Mouse (Mus musculus) testis, postnatal 14 days (tissue): ENCODE results near the gene Khsrp.

Source experiments
- DNase-seq: peaks from one replicate; pipeline ENCODE4 v3.0.0; 2021; ENCODE audit warnings: low spot score

Gene Khsrp

DNA sequence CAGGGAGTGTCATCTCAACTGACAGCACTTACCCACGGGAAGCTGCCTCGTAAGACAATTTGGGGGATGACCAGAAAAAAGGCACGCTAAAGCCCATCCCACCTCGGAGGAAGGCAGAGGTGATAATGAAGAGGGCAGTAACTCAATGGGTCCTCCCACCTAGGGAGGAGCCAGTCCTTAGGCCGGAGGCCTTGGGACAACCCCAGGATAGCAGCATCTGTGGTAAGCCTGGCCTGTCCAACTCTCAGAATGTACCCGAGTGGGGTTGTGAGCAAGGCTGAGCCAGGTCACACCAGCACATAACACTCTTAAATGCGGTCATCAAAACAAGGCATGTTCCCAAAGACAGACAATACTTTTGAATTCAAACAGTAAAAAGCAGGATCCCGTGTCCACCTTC lies 1.6 kb downstream of the Khsrp start:
- DNase-seq, result no peak

DNA sequence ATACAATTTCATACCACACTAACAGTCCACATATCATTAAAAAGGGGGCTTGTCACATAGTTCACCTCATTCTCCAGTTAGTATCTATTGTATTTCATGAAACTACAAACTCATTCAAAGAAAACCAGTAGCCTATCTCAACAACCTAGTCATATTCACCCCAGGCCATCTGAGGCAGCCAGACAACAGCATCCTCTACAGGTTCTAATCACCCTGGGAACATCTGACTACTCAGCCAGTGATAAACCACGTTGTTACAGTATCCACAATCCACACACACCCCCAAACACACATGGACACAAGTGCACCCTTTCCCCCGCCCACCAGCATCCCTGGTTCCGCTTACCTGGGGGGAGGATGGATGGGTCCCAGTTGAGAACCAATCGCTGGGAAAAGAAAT lies 3.9 kb downstream of the Khsrp start:
- no peak for DNase-seq

DNA sequence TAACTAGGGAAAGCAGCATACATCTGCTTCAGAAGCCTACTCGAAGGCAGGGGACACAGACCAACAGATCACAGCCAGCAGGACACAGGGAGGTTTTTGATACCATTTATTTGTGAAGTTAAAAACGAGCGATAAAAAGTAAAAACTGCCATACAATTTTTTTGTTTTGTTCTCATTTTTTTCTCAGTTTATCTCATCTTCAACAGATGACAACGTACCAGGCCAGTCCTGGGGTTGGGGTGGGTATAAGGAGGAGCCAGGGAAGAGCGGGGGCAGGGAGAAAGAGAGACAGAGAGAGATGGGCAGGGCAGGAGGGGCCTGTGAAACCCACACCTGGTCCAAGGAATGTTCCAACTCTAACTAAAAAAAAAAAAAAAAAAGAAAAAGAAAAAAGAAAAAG lies 10.4 kb downstream of the Khsrp start:
- DNase-seq, result no peak

DNA sequence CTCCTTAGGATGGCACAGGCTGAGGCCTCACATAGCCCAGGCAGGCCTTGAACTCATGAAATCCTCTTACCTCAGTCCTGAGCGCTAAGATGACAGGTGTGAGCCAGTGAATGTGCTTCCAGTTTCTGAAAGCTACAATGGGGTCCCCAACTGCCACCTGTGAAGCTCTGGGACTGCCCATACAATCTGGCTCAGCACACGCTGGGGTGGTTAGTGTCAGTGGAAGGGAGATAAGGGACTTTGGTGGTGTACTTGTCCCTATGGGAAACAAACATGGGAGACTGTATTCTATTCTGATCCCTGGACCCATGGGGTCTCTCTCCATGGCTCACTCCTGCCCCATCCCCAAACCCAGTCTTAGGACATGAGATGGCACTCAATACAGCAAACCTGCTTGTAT lies 11.6 kb downstream of the Khsrp start:
- no peak for DNase-seq

DNA sequence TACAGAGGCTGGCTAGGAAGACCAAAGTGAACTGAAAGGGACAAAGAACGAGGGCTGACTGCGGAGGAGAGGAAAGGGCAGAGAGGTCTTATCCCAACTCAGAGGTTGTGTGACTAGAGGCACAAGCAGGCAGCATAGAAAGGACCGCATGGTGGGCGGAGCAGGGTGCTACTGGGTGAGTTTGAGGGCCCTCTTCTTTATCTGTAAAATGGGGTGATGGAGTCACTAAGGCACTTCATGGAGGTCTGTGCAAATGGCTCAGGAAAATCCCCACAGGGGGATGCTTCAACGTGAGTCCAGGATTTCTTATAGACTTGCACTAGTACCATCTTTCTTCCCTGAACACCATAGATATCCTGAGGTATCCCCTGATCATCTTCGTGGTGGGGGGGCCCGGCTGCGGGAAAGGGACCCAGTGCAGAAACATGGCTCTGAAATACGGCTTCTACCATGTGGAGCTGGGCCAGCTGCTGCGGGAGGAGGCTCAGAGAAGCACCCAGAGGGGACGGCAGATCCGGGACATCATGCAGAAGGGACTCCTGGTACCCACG lies 19.0 kb downstream of the Khsrp start:
- no peak for DNase-seq

DNA sequence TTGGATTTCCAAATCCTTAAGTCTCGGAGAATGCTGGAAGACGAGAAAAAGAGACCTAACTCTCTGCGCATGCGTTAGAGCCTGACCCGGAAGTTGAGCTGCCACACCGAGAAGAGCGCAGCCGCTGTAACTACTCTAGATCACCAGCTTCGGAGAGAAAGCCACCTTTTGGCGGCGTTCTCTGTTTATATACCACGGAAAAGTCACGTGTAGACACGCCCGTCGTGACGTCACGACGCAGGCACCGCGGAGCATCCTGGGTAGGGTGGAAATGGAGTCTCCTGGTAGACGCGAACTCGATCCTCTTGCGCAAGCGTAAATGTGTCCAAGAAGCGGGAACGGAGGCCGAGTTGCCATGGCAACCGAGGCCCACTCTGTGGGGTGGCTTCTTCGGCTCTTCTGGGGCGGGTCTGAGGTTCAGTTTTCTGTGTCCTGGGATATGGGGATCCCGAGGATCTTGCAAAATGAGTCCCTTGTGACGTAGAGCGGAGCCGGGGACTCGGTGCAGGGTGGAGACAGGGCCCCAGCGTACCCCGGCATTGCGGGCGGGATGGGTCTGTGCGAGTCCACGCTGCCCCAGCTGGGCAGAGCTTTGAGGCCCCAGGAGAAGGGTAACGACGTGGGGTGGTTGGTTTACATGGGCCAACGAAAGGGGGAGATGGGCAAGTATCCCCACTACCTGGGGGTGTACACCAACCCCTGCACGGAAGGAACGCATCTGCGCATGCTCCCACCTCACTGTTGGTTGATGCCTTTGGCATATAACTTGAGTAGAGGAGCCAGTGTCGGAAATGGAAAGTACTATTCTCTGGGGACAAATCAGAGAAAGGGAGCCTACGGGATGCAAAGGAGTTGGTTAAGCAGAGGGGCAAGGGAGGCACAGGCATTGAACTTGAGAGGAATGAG lies 19.8 kb downstream of the Khsrp start, which contains the start of the genes Gtf2f1 and Gm17949:
TSS of gene Gtf2f1 (minus strand) at position 53 of the 906 bp plus-strand sequence.
TSS of gene Gm17949 (plus strand) at position 234 of the 906 bp plus-strand sequence.
- DNase-seq, result peak; percentile 95

DNA sequence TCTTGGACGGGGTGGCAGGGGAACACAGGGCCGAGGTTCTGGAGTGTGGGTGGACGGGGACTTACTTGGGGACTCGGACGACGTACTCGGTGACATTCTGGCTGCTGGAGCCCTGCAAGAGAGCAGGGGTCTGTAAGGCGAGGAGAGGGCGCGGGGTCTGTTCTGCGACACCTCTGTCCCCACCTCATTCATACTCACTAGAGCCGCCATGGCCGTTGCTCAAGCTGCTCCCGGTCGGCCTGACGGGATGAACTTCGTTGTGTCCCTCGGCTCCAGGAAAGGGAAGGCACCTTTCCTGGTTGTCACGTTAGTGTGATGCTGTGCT lies 20.4 kb downstream of the Khsrp start:
- no peak for DNase-seq

DNA sequence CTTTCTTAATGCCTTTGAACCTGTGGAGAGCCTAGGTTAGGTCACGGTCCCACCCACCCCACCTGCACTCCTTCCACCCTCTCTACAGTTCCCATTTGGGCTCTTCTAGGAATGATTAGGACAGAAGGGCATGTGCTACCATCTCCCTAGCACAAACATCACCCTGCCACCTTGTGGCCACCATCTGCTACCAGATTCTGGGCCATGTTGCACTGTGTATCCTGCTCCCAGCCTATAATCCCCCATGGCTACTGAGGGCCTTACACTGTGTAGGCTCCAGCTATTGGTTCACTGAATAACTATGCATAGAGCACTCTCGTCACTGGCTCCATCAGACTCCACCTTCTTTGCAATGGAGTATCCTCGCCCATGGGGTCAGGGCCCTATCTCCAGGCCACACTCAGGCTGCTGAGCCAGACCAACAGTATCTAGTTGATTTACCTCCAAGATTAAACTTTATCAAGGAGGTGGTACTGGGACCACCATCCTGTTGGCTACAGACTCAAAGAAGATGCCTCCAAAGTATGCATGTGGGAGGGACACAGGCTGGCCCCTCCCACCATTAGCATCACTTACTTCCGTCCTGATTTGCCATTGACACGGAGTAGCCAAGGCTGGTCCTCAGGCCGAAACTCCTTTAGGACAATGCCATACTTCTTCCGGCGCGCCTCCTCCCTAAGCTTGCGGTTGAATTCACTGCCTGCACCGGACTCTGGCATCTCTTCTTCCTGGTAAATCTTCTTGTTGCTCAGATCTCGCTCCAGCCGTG lies 24.0 kb downstream of the Khsrp start:
- DNase-seq, result no peak

DNA sequence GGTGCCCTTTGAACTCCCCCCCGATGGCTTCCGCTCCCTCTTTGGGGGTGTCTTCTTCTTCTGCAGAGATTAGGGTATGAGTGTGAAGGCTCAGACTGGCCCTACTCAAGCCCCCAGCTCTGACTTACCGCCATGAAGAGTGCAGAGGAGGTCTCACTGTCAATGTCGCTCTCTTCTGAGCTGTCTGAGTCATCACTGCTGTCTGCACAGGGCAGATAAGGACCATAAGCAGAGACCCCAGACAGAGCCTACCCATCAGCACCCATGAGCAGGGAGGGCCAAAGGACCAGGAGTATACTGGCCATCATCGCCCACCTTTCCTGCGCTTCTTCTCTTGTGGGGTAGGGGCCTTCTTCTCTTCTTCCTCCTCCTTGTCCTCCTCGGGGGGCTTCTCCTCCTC lies 27.3 kb downstream of the Khsrp start:
- no peak for DNase-seq

DNA sequence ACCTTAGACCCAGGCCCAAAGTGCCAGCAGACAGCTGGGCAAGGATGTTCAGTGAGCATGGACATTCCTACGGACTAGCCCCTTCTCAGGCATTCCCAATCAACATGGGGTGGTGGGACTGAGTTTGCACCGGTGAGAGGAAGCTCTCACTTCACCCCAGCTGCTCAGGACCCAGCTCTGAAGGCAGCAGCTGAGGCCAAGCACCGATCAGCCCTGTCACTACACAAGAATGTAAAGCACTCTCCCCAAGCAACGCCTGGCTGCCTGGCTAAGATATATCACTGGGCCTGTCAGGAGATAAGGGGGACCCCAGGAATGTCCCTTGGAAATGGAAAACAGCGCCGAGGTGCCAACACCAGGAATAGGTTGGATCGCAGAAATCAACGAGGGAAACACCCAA lies 30.1 kb downstream of the Khsrp start:
- DNase-seq, result no peak

DNA sequence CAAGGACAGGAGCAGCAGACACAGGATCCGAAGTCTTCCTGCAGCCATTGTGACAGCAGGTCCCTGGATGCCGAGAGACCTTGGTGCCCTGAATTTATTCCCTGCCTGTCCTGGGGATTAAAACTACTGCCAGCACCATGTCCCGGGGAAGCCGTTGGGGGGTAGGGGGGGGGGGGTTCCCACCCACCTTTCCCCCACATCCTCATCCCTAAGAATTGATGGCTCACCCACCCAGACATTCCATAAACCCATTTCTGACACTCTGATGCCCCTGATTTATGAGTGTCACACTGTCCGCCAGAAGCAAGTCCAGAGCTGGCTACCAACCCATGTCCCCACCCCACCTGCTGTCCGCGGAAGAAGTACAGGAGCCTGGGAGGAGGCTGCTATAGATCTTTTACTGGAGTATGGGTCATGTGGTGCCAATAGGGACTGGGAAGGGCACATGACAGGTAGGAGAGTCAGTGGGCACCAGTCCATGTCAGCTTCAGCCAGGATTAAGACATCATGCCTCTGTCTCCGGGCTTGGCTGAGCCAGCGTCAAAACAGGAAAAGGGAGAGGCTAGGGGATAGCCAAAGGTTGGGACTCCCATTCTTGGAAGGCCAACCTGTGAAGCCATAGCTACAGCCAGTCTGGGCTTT lies 31.2 kb downstream of the Khsrp start, which contains the start of gene Pspn:
TSS of gene Pspn (minus strand) at position 51 of the 642 bp plus-strand sequence.
- no peak for DNase-seq

DNA sequence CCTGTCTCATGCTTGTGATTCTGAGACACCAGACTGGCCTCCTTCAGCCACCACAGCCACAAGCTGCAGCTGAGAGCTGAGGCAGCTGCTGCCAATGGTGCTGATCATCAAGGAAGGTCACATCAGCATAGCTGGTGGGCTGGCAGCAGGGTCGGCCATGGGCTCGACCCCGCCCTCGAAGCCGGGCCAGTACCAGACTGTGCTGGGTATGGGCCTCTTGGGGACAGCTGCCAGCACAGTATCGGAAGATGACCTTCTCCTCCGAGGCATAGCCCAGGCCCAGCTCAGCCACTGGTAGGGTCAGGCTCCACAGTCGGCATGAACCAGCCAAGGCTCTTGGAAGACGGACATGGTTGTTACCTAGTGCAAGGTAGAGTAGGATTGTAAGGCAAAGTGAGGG lies 31.9 kb downstream of the Khsrp start:
- DNase-seq, result no peak

DNA sequence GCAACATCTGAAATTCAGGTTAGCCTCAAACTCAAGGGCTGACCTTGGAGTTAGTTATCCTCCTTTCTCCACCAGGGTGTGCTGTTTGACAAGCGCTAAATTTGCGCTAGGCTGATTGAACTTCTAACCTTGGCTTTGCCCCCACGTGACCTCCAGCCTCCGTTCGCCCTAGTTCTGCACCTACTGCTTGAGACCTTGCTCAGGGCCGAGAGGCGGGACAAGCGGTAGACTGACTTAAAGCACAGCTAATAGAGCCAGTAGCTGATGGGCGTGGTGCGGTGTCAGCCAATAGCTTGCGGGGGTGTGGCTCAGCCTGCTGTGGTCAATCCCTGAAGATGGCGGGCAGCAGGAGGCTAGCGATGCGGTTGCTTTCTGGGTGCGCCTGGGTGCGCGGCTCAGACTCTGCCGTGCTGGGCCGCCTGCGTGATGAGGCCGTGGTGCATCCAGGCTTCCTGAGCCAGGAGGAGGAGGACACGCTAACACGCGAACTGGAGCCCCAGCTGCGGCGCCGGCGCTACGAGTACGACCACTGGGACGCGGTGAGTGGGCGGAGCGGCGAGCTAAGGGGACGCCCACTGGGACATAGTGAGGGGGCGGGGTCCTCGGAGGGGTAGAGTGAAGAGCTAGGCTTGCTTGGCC lies 34.2 kb downstream of the Khsrp start, which contains the start of gene Alkbh7:
TSS of gene Alkbh7 (plus strand) at position 311 of the 639 bp plus-strand sequence.
- DNase-seq, result peak; percentile 96

DNA sequence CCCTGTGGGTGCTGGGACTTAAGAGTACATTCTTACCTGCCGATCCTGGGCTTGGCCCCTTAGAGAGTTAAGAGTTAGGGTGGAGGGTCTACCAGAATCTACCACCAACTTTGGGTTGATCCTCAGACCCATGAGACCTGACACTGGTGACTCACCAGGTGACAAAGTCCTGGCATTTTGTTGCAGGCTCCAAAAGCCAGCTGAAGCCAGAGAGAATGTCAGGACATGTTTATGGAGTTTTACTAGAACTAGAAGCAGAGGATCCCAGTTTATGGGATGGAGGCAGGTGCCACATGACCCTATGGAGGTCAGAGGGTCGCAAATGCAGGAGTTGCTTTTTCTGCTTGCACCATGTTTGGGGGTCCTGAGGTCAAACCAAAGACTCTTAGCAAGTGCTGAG lies 34.8 kb downstream of the Khsrp start:
- no peak for DNase-seq

DNA sequence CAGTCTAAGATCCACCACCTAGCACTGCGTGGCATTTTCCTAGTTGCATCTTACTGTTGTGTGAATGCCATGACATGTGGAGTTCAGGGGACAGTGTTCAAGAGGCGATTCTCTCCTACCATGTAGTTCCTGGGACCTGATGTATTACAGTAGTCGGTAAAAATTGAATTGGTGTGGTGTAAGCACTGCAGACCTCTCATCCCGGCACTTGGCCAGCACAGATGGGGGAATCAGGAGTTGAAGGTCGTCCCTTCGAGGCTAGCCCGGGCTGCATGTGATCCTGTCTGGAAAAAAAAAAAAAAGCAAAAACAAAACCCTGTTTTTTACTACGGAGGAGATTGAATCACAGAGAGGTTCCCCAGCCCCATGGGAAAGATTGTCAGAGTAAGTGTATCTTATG lies 36.3 kb downstream of the Khsrp start:
- no peak for DNase-seq

DNA sequence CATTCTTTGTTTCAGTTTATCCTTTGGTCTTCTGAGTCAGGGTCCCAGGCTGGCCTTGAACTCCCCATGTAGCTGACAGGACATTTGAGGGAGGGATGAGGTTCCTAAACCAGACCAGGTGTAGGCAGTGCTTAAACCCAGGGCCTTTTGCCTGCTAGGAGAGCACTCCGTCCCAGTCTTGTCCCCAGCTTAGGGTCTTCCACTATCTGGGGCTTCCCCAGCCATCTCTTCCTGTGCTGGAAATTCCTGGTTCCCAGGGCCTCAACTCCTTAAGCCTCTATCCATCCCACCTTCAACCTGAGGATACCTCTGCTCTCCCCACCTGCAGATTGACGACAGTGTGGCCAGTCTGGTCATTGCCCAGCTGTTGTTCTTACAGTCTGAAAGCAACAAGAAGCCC lies 40.4 kb downstream of the Khsrp start:
- no peak for DNase-seq

DNA sequence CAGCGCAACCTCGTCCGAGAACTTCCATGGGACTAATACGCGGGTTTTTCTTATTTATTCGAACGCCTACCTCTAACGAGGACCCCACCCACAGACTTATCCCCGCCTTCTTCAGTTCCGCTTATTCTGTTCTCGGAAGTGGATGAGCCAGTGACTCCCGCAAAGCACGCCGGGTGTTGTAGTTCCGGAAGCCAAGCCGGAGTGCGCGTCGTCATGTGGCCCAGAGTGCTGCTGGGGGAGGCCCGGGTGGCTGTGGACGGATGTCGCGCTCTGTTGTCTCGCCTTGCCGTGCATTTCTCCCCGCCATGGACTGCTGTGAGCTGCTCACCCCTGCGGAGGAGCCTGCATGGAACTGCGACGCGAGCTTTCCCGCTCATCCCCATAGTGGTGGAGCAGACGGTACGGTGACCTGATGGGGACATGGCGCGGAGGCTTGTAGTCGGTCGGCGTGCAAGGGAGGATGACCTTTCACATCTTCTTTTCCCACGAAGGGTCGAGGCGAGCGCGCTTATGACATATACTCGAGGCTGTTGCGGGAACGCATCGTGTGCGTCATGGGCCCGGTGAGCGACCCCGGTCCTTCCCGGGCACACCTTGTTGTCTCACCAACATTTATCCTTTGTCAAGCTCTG lies 41.1 kb downstream of the Khsrp start, which contains the start of gene Clpp:
TSS of gene Clpp (plus strand) at position 191 of the 632 bp plus-strand sequence.
- DNase-seq, result peak; percentile 93

DNA sequence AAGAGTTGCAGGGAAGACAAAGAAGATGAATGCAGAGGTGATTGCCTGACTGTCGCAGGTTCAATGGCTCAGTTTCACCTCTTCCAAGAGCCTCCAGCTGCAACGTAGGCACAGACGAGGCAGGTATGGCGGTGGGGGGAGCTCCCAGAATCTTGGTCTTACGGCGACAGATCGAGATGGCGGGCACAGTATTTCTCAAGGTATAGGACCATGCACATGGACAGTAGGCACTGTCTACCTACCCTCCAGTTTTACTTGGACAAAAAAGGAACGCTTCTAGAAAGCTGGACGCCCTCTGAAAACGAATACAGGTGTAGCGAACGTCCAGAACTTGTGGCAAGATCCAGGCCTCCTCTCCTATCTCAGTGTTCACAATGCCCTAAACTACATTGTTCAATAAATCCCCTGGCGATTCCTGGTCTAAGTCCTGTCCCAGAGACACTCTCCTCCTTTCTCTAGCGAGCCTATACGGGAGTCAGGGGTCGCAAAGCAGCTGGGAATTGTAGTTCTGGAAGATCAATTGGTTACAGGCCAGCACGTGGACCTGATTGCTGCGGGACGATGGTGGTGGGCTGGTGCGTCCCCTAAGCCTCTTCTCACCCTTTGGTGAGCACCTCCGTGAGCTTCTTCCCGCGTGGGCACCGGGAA lies 41.7 kb downstream of the Khsrp start:
- peak; percentile 85 for DNase-seq

DNA sequence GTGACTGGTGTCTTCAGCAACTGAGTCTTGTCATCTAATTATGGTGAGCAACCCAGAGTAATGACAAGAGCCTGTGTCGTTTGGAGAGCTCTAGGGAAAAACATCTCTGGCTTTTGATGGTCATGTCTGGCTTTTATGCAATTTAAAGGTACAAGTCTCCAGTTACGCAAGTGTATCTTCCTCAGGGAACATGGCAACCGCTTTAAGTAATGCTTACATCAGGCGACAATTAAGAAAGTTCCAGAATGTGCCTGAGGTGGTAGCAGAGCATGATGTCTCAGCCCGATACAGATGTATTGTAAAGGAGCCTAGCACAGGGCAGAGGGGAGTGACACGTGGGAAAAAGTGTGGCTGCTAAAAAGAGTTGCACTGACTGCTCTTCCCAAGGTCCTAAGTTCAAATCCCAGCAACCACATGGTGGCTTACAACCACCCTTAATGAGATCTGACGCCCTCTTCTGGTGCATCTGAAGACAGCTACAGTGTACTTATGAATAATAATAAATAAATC lies 42.3 kb downstream of the Khsrp start:
- no peak for DNase-seq

DNA sequence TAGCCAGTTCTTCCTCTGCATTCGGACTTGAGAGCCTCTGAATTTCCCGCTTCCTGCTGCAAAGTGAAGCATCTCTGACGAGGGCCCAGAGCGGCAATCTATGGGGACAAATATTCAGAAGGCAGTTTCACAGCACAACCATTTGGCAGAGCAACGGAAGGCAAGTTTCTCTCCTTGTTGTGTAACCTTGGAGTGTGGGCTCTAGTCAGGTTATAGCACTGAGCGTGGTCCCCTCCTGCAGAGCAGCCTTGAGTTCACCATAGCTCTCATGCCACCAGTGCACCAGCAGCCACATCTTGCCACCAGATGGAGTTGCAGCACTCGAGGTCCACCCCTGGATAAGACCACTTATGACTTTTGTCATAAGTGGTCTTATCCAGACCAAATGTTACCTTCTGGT lies 42.9 kb downstream of the Khsrp start:
- DNase-seq, result no peak
